Mouse (Mus musculus): ENCODE data around the gene Ltb4r1.

Gene Ltb4r1

GRCm38 (mm10) chr14:55745861-55746237 lies 19.9 kb upstream of the Ltb4r1 start:
- DNase-seq (ENCODE audit: low read depth, low spot score), result no peak

- no peak for DNase-seq (ENCODE audit: low read depth, low spot score)
These were observed 18.5 kb upstream of the Ltb4r1 start for GRCm38 (mm10) chr14:55747051-55747847.

- no peak for DNase-seq (ENCODE audit: low read depth, low spot score)
These were observed 8.2 kb upstream of the Ltb4r1 start for GRCm38 (mm10) chr14:55757566-55757965.

GRCm38 (mm10) chr14:55758363-55758784 lies 7.4 kb upstream of the Ltb4r1 start, which contains the start of gene Cideb:
Cideb (minus strand) TSS chr14:55758458.
- DNase-seq (ENCODE audit: low read depth, low spot score), result peak; percentile 75

GRCm38 (mm10) chr14:55760156-55760555 lies 5.6 kb upstream of the Ltb4r1 start:
- peak; percentile 79 for DNase-seq (ENCODE audit: low read depth, low spot score)

- DNase-seq (ENCODE audit: low read depth, low spot score), result no peak
These were observed 4.6 kb upstream of the Ltb4r1 start, which contains the start of gene Ltb4r2 for GRCm38 (mm10) chr14:55761163-55761562. Ltb4r2 (plus strand) TSS chr14:55761428.

- DNase-seq (ENCODE audit: low read depth, low spot score), result peak; percentile 46
These were observed 3.6 kb upstream of the Ltb4r1 start for GRCm38 (mm10) chr14:55762001-55762821.

GRCm38 (mm10) chr14:55763166-55763565 lies 2.6 kb upstream of the Ltb4r1 start:
- peak; percentile 18 for DNase-seq (ENCODE audit: low read depth, low spot score)

- peak; percentile 83 for DNase-seq (ENCODE audit: low read depth, low spot score)
These were observed 2.0 kb downstream of the Ltb4r1 start for GRCm38 (mm10) chr14:55767519-55768414.

- no peak for DNase-seq (ENCODE audit: low read depth, low spot score)
These were observed 2.8 kb downstream of the Ltb4r1 start for GRCm38 (mm10) chr14:55768555-55768954.

GRCm38 (mm10) chr14:55769087-55769703 lies 3.4 kb downstream of the Ltb4r1 start:
- no peak for DNase-seq (ENCODE audit: low read depth, low spot score)

GRCm38 (mm10) chr14:55776711-55777110 lies 10.9 kb downstream of the Ltb4r1 start:
- no peak for DNase-seq (ENCODE audit: low read depth, low spot score)

- no peak for DNase-seq (ENCODE audit: low read depth, low spot score)
These were observed 11.4 kb downstream of the Ltb4r1 start for GRCm38 (mm10) chr14:55777176-55777575.

GRCm38 (mm10) chr14:55777806-55778205 lies 12.0 kb downstream of the Ltb4r1 start:
- no peak for DNase-seq (ENCODE audit: low read depth, low spot score)

GRCm38 (mm10) chr14:55778686-55779085 lies 12.9 kb downstream of the Ltb4r1 start:
- no peak for DNase-seq (ENCODE audit: low read depth, low spot score)

- no peak for DNase-seq (ENCODE audit: low read depth, low spot score)
These were observed 13.9 kb downstream of the Ltb4r1 start for GRCm38 (mm10) chr14:55779656-55780055.

GRCm38 (mm10) chr14:55780736-55781135 lies 15.0 kb downstream of the Ltb4r1 start:
- DNase-seq (ENCODE audit: low read depth, low spot score), result no peak

- DNase-seq (ENCODE audit: low read depth, low spot score), result peak; percentile 88
These were observed 15.5 kb downstream of the Ltb4r1 start for GRCm38 (mm10) chr14:55781310-55781709.

- no peak for DNase-seq (ENCODE audit: low read depth, low spot score)
These were observed 16.7 kb downstream of the Ltb4r1 start for GRCm38 (mm10) chr14:55782361-55782960.

- no peak for DNase-seq (ENCODE audit: low read depth, low spot score)
These were observed 17.6 kb downstream of the Ltb4r1 start for GRCm38 (mm10) chr14:55783171-55783957.
